Mouse (Mus musculus) erythroblast, embryonic 14.5 days (primary cell): Measurements from ENCODE around the gene Sec14l3.

Source experiments
- GATA1 ChIP-seq: IDR thresholded peaks from 2 replicates; pipeline ENCODE4 v1.6.1; 2012; ENCODE audit warnings: low read length, inconsistent platforms, mixed read lengths
- TAL1 ChIP-seq: IDR thresholded peaks from 3 replicates; pipeline ENCODE4 v1.6.1; 2012; ENCODE audit warnings: low read length, inconsistent platforms, mixed read lengths

DNA sequence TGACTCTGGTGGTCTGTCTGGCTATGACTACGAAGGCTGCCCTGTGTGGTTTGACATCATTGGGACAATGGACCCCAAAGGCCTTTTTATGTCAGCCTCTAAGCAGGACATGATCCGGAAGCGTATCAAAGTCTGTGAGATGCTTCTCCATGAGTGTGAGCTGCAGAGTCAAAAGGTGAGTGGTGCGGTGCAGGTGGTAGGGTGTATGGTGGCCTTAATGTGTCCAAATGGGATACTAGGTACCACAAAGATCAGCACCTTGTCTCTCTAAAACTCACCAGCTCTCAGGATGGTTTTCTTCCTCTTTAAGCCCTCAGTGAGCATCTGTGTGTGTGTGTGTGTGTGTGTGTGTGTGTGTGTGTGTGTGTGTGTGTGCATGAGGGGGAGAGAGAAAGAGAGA is 24.7 kb upstream of the Sec14l3 start:
- TF ChIP-seq GATA1 (no peak), TAL1 (no peak)
